Mouse (Mus musculus) CH12.LX (cell line): Measurements from ENCODE around the gene Trappc13. TPM values are rescaled to one million over a fixed set of nuclear protein-coding genes. Genes with fewer than 3 reads are reported as not detected.

Experiments
- DNase-seq: peaks from one replicate; pipeline ENCODE4 v3.0.0-alpha.2; 2013; ENCODE audit errors: extremely low read depth
- H3K27ac ChIP-seq: 2 replicates; pipeline ENCODE4 v1.5.1; 2012; ENCODE audit warnings: low read depth, mild to moderate bottlenecking, control low read depth, moderate library complexity; ENCODE audit not compliant: insufficient read depth
- H3K27me3 ChIP-seq: replicated peaks from 2 replicates; pipeline ENCODE3; 2012; ENCODE audit warnings: inconsistent platforms
- H3K36me3 ChIP-seq, 2 experiments: replicated peaks in 1 of 2; 2 replicates each; pipeline versions ENCODE3 to v1.6.1; 2012; ENCODE audit warnings: inconsistent platforms in 1 of 2, low read length in 1 of 2, mild to moderate bottlenecking in 1 of 2, mixed read lengths in 1 of 2, moderate library complexity in 1 of 2; ENCODE audit not compliant: control insufficient read depth in 1 of 2, insufficient read depth in 1 of 2
- H3K4me1 ChIP-seq, 2 experiments: 2 replicates each; pipeline ENCODE4 v1.6.1; 2012; ENCODE audit warnings: inconsistent platforms in 1 of 2, moderate library complexity in 1 of 2; ENCODE audit not compliant: insufficient read depth in 2 of 2, control insufficient read depth in 1 of 2
- H3K4me2 ChIP-seq: 2 replicates; pipeline ENCODE4 v1.6.1; 2012; ENCODE audit warnings: low read depth, mild to moderate bottlenecking, control low read depth; ENCODE audit not compliant: poor library complexity, insufficient read depth, severe bottlenecking
- H3K4me3 ChIP-seq, 3 experiments: fragments of 150-350 bp in 1 of 3; sonication (generic) in 1 of 3; replicated peaks in 1 of 3; 2 replicates each; pipeline versions ENCODE3 to v1.5.1; 2011 to 2012; ENCODE audit warnings: low read depth in 2 of 3, low read length in 2 of 3, mild to moderate bottlenecking in 2 of 3, moderate library complexity in 2 of 3, control low read depth in 1 of 3, improper control_type of control experiment in 1 of 3, inconsistent platforms in 1 of 3, mixed read lengths in 1 of 3; ENCODE audit not compliant: poor library complexity in 1 of 3
- H3K79me2 ChIP-seq: replicated peaks from 2 replicates; pipeline ENCODE4 v1.6.1; 2012; ENCODE audit warnings: mild to moderate bottlenecking, moderate library complexity; ENCODE audit not compliant: control insufficient read depth, poor library complexity, insufficient read depth, severe bottlenecking; ENCODE audit errors: extremely low read depth
- H3K9ac ChIP-seq: 2 replicates; pipeline ENCODE4 v1.6.1; 2012; ENCODE audit warnings: low read depth, mild to moderate bottlenecking, control low read depth, moderate library complexity; ENCODE audit not compliant: insufficient read depth
- H3K9me3 ChIP-seq: replicated peaks from 2 replicates; pipeline ENCODE3; 2012; ENCODE audit warnings: low read length, inconsistent platforms, mixed read lengths
- BHLHE40 ChIP-seq: IDR thresholded peaks from 2 replicates; pipeline ENCODE4 v1.6.1; 2011; ENCODE audit warnings: mild to moderate bottlenecking, low read depth, low read length, improper control_type of control experiment
- CTCF ChIP-seq, 2 experiments: IDR thresholded peaks in 1 of 2; conservative IDR thresholded peaks in 1 of 2; 2 replicates each; pipeline ENCODE4 v1.5.1; 2011 to 2012; ENCODE audit warnings: low read depth in 2 of 2, low read length in 2 of 2, improper control_type of control experiment in 1 of 2, inconsistent platforms in 1 of 2, mild to moderate bottlenecking in 1 of 2, moderate library complexity in 1 of 2
- ELF1 ChIP-seq: IDR thresholded peaks from 2 replicates; pipeline ENCODE4 v1.6.1; 2014; ENCODE audit warnings: low read depth, mild to moderate bottlenecking, inconsistent platforms, low read length, improper control_type of control experiment
- EP300 ChIP-seq: IDR thresholded peaks from 2 replicates; pipeline ENCODE4 v1.6.1; 2011; ENCODE audit warnings: low read length, improper control_type of control experiment
- IRF4 ChIP-seq: IDR thresholded peaks from 2 replicates; pipeline ENCODE4 v1.6.1; 2014; ENCODE audit warnings: low read depth, mild to moderate bottlenecking, inconsistent platforms, low read length, improper control_type of control experiment
- JUN ChIP-seq: IDR thresholded peaks from 2 replicates; pipeline ENCODE4 v1.6.1; 2011; ENCODE audit warnings: low read depth, mild to moderate bottlenecking, low read length, improper control_type of control experiment, moderate library complexity; ENCODE audit not compliant: insufficient read depth
- JUND ChIP-seq: conservative IDR thresholded peaks from 2 replicates; pipeline ENCODE4 v1.6.1; 2011; ENCODE audit warnings: low read depth, low read length, improper control_type of control experiment
- KAT2A ChIP-seq: IDR thresholded peaks from 2 replicates; pipeline ENCODE4 v1.6.1; 2012; ENCODE audit warnings: low read length, improper control_type of control experiment, inconsistent platforms; ENCODE audit not compliant: insufficient replicate concordance
- MAX ChIP-seq: IDR thresholded peaks from 2 replicates; pipeline ENCODE4 v1.6.1; 2011; ENCODE audit warnings: low read length, improper control_type of control experiment
- MAZ ChIP-seq: IDR thresholded peaks from 2 replicates; pipeline ENCODE4 v1.6.1; 2012; ENCODE audit warnings: low read depth, mild to moderate bottlenecking, inconsistent platforms, low read length, improper control_type of control experiment, moderate library complexity
- MEF2A ChIP-seq: IDR thresholded peaks from 2 replicates; pipeline ENCODE4 v1.6.1; 2014; ENCODE audit warnings: low read depth, mild to moderate bottlenecking, inconsistent platforms, low read length, improper control_type of control experiment, borderline replicate concordance
- MXI1 ChIP-seq: IDR thresholded peaks from 2 replicates; pipeline ENCODE4 v1.6.1; 2011; ENCODE audit warnings: mild to moderate bottlenecking, low read depth, low read length, improper control_type of control experiment
- MYC ChIP-seq: IDR thresholded peaks from 2 replicates; pipeline ENCODE4 v1.6.1; 2011; ENCODE audit warnings: low read depth, mild to moderate bottlenecking, improper control_type of control experiment, low read length
- NELFE ChIP-seq: IDR thresholded peaks from 2 replicates; pipeline ENCODE4 v1.6.1; 2011; ENCODE audit warnings: low read depth, low read length, improper control_type of control experiment
- NRF1 ChIP-seq: IDR thresholded peaks from 2 replicates; pipeline ENCODE4 v1.6.1; 2014; ENCODE audit warnings: low read depth, mild to moderate bottlenecking, inconsistent platforms, low read length, improper control_type of control experiment, moderate library complexity
- PAX5 ChIP-seq: IDR thresholded peaks from 2 replicates; pipeline ENCODE4 v1.6.1; 2012; ENCODE audit warnings: low read length, inconsistent platforms, mixed read lengths
- POLR2A ChIP-seq: IDR thresholded peaks from 2 replicates; pipeline ENCODE4 v1.6.1; 2011; ENCODE audit warnings: low read depth, mild to moderate bottlenecking, improper control_type of control experiment, low read length
- RAD21 ChIP-seq: IDR thresholded peaks from 2 replicates; pipeline ENCODE4 v1.6.1; 2011; ENCODE audit warnings: low read depth, mild to moderate bottlenecking, low read length, improper control_type of control experiment, moderate library complexity
- RCOR1 ChIP-seq: conservative IDR thresholded peaks from 2 replicates; pipeline ENCODE4 v1.6.1; 2012; ENCODE audit warnings: low read depth, mild to moderate bottlenecking, inconsistent platforms, low read length, improper control_type of control experiment
- SIN3A ChIP-seq: IDR thresholded peaks from 2 replicates; pipeline ENCODE4 v1.6.1; 2012; ENCODE audit warnings: low read length, improper control_type of control experiment, inconsistent platforms
- SMC3 ChIP-seq: IDR thresholded peaks from 2 replicates; pipeline ENCODE4 v1.6.1; 2011; ENCODE audit warnings: low read depth, low read length, improper control_type of control experiment
- TBP ChIP-seq: conservative IDR thresholded peaks from 2 replicates; pipeline ENCODE4 v1.6.1; 2011; ENCODE audit warnings: low read depth, low read length, improper control_type of control experiment
- TCF12 ChIP-seq: IDR thresholded peaks from 2 replicates; pipeline ENCODE4 v1.6.1; 2014; ENCODE audit warnings: low read depth, mild to moderate bottlenecking, inconsistent platforms, low read length, improper control_type of control experiment
- USF1 ChIP-seq: IDR thresholded peaks from 2 replicates; pipeline ENCODE4 v1.6.1; 2014; ENCODE audit warnings: low read depth, mild to moderate bottlenecking, inconsistent platforms, low read length, improper control_type of control experiment
- USF2 ChIP-seq: conservative IDR thresholded peaks from 2 replicates; pipeline ENCODE4 v1.6.1; 2011; ENCODE audit warnings: low read depth, low read length, improper control_type of control experiment
- ZKSCAN1 ChIP-seq: IDR thresholded peaks from 2 replicates; pipeline ENCODE4 v1.6.1; 2012; ENCODE audit warnings: low read depth, inconsistent platforms, low read length, improper control_type of control experiment, borderline replicate concordance
- ZMIZ1 ChIP-seq: IDR thresholded peaks from 2 replicates; pipeline ENCODE4 v1.6.1; 2012; ENCODE audit warnings: low read depth, mild to moderate bottlenecking, inconsistent platforms, low read length, improper control_type of control experiment
- ZNF384 ChIP-seq: IDR thresholded peaks from 2 replicates; pipeline ENCODE4 v1.6.1; 2012; ENCODE audit warnings: low read depth, low read length, improper control_type of control experiment, inconsistent platforms
- dilution Hi-C: fragments of 300-500 bp; cut with MboI; formaldehyde crosslinking; loops from 2 replicates; pipeline ENCODE4 v1.14.3; 2020; ENCODE audit warnings: low sequenced_read_pairs; ENCODE audit not compliant: extremely low pct_unique_long_range_greater_than_20kb, extremely low pct_ligation_motif_present
- in situ Hi-C: fragments of 300-500 bp; cut with MboI; formaldehyde crosslinking; loops from 3 replicates; pipeline ENCODE4 v1.14.3; 2019; ENCODE audit warnings: low sequenced_read_pairs, low pct_ligation_motif_present, low pct_unique_long_range_greater_than_20kb, mixed read lengths
- polyA plus RNA-seq: library from polyadenylated mRNA; unstranded; fragments of >175 nt; gene quantifications from 2 replicates; pipeline ENCODE4 v1.2.1, GENCODE M21; 2012; ENCODE audit warnings: low read depth; ENCODE audit not compliant: insufficient read length
- total RNA-seq, 2 experiments: library from RNA; depleted of rRNA; stranded (reverse); fragments of 300-350 nt in 1 of 2; fragments of >200 nt in 1 of 2; gene quantifications; 2 replicates each; pipeline ENCODE4 v1.2.3; 2012 to 2014

Gene Trappc13
- total and polyA plus RNA-seq, 3 experiments: 30.2 to 61.9 (median 34.6) TPM

GRCm38 (mm10) chr13:104095955-104096354 is 82.3 kb downstream of the Trappc13 start:
- H3K36me3 ChIP-seq: peaks cover 0 to 37% of the 10 kb centered on the region in 2 experiments
- H3K27me3 ChIP-seq: no peaks in the 10 kb centered on the region
- H3K27ac ChIP-seq: no peak overlapping the region
- H3K9ac ChIP-seq: no peak overlapping the region
- TF ChIP-seq CTCF (conservative IDR thresholded peaks at IDR 0.05 in 1 of 2, IDR thresholded peaks at IDR 0.05 in 1 of 2; ENCODE audit: low read depth in 2 of 2, low read length in 2 of 2) (no peak), JUN (no peak), BHLHE40 (no peak), SIN3A (no peak), MXI1 (no peak), USF2 (no peak), ZKSCAN1 (no peak), USF1 (no peak), ELF1 (no peak), JUND (no peak), MEF2A (no peak), RAD21 (no peak), ZNF384 (no peak), PAX5 (no peak), IRF4 (no peak), MYC (no peak), NRF1 (no peak), MAZ (no peak), MAX (no peak)
- no peak for DNase-seq
- dilution Hi-C loops: no loop called here
- in situ Hi-C loops: loop anchor here (25.0 kb wide), 1 partner anchor 334 kb away; the partner anchor contains the start of gene Srek1
- H3K4me1 ChIP-seq: peaks cover 34 to 78% of the 10 kb centered on the region in 2 experiments
- no peak overlapping the region for H3K4me3 ChIP-seq
- H3K79me2 ChIP-seq: peaks cover 14% of the 10 kb centered on the region
- no peaks in the 10 kb centered on the region for H3K9me3 ChIP-seq
- no peak overlapping the region for H3K4me2 ChIP-seq

- H3K9me3 ChIP-seq: no peaks in the 10 kb centered on the region
- no peaks in the 10 kb centered on the region for H3K27me3 ChIP-seq
- no peak overlapping the region for H3K4me2 ChIP-seq
- peaks cover 41 to 89% of the 10 kb centered on the region in 2 experiments for H3K4me1 ChIP-seq
- no peak overlapping the region for H3K9ac ChIP-seq
- peaks cover 22% of the 10 kb centered on the region for H3K79me2 ChIP-seq
- H3K36me3 ChIP-seq: peaks cover 0 to 28% of the 10 kb centered on the region in 2 experiments
- dilution Hi-C loops: no loop called here
- in situ Hi-C loops: loop anchor here (25.0 kb wide), 1 partner anchor 332 kb away; the partner anchor contains the start of gene Srek1
- H3K27ac ChIP-seq: peak overlapping the region; percentile 43; the same call in 1 of the 2 replicates
- no peak for DNase-seq
- H3K4me3 ChIP-seq: no peak overlapping the region
- TF ChIP-seq USF1 (peak; percentile 79), RCOR1 (no peak), EP300 (no peak), USF2 (peak; percentile 67), MXI1 (peak; percentile 35; the same call in 1 of the 2 replicates), ZNF384 (no peak), KAT2A (no peak), NELFE (no peak), MAX (peak; percentile 74; the same call in 1 of the 2 replicates), TBP (0 out of 2 replicates have a peak, but pooled peaks have one; percentile 24), TCF12 (0 out of 2 replicates have a peak, but pooled peaks have one; percentile 22), SMC3 (no peak), ELF1 (no peak), JUN (no peak), POLR2A (no peak), ZMIZ1 (no peak), MAZ (no peak), MYC (peak; percentile 42; the same call in 1 of the 2 replicates), SIN3A (no peak), BHLHE40 (peak; percentile 69)
- TF ChIP-seq, all 38 proteins: peak for 8
These were observed 83.5 kb downstream of the Trappc13 start for GRCm38 (mm10) chr13:104094531-104095385.
